Mouse (Mus musculus): ENCODE data around the gene Aspg. TPM values are rescaled to one million over a fixed set of nuclear protein-coding genes. Genes with fewer than 3 reads are reported as not detected.

The Aspg gene
- total RNA-seq, 1 experiment, result 12.8 TPM

GRCm38 (mm10) chr12:112094261-112094880, 12.1 kb upstream of the Aspg start:
- Histone ChIP-seq H3K9me3 (ENCODE audit: control insufficient read depth, insufficient read depth, low read depth, low read length) (no peaks in the 10 kb centered on the region), H3K9ac (ENCODE audit: insufficient read depth, low read depth, low read length, poor library complexity, severe bottlenecking) (no peak overlapping the region), H3K4me1 (ENCODE audit: control insufficient read depth in 2 of 2, insufficient read depth in 2 of 2, low read length in 2 of 2, poor library complexity in 1 of 2) (no peaks in the 10 kb centered on the region), H3K27ac (ENCODE audit: insufficient read depth, low read depth, low read length, poor library complexity, severe bottlenecking) (no peak overlapping the region), H3K36me3 (ENCODE audit: control insufficient read depth, insufficient read depth, low read length, poor library complexity, severe bottlenecking) (no peaks in the 10 kb centered on the region), H3K4me3 (ENCODE audit: insufficient read depth in 1 of 2, low read depth in 1 of 2, low read length in 2 of 2, poor library complexity in 1 of 2, severe bottlenecking in 1 of 2) (no peak overlapping the region)
- in situ Hi-C loops (cut with MboI; ENCODE audit: low sequenced_read_pairs in 2 of 2, unreplicated experiment in 2 of 2), result no loop called here
- TF ChIP-seq ZNF384 (IDR thresholded peaks at IDR 0.05; ENCODE audit: low read depth, low read length), result no peak
- no peak for TF ChIP-seq ZC3H11A (IDR thresholded peaks at IDR 0.05; ENCODE audit: borderline replicate concordance, low read depth, low read length)
- no peak for TF ChIP-seq CHD2 (IDR thresholded peaks at IDR 0.05; ENCODE audit: low read depth, low read length)
- TF ChIP-seq MAFK (IDR thresholded peaks at IDR 0.05; ENCODE audit: insufficient read depth, low read depth, low read length), result no peak
- TF ChIP-seq HCFC1 (IDR thresholded peaks at IDR 0.05; ENCODE audit: borderline replicate concordance, insufficient read depth, low read length), result no peak
- DNase-seq (ENCODE audit: low read depth, low spot score), result no peak

GRCm38 (mm10) chr12:112096051-112096732, 10.3 kb upstream of the Aspg start:
- no peak for DNase-seq (ENCODE audit: low read depth, low spot score)
- H3K36me3 ChIP-seq (ENCODE audit: control insufficient read depth, insufficient read depth, low read length, poor library complexity, severe bottlenecking), result no peaks in the 10 kb centered on the region
- no peaks in the 10 kb centered on the region for H3K9me3 ChIP-seq (ENCODE audit: control insufficient read depth, insufficient read depth, low read depth, low read length)
- no peaks in the 10 kb centered on the region for H3K4me1 ChIP-seq (ENCODE audit: control insufficient read depth in 2 of 2, insufficient read depth in 2 of 2, low read length in 2 of 2, poor library complexity in 1 of 2)
- H3K4me3 ChIP-seq (ENCODE audit: insufficient read depth in 1 of 2, low read depth in 1 of 2, low read length in 2 of 2, poor library complexity in 1 of 2, severe bottlenecking in 1 of 2), result no peak overlapping the region
- TF ChIP-seq CHD2 (IDR thresholded peaks at IDR 0.05; ENCODE audit: low read depth, low read length) (no peak), ZC3H11A (IDR thresholded peaks at IDR 0.05; ENCODE audit: borderline replicate concordance, low read depth, low read length) (no peak), ZNF384 (IDR thresholded peaks at IDR 0.05; ENCODE audit: low read depth, low read length) (no peak), MAFK (IDR thresholded peaks at IDR 0.05; ENCODE audit: insufficient read depth, low read depth, low read length) (no peak), HCFC1 (IDR thresholded peaks at IDR 0.05; ENCODE audit: borderline replicate concordance, insufficient read depth, low read length) (no peak)
- in situ Hi-C loops (cut with MboI; ENCODE audit: low sequenced_read_pairs in 2 of 2, unreplicated experiment in 2 of 2), result no loop called here
- no peak overlapping the region for H3K9ac ChIP-seq (ENCODE audit: insufficient read depth, low read depth, low read length, poor library complexity, severe bottlenecking)
- no peak overlapping the region for H3K27ac ChIP-seq (ENCODE audit: insufficient read depth, low read depth, low read length, poor library complexity, severe bottlenecking)

- Histone ChIP-seq H3K9ac (ENCODE audit: insufficient read depth, low read depth, low read length, poor library complexity, severe bottlenecking) (no peak overlapping the region), H3K4me3 (ENCODE audit: insufficient read depth in 1 of 2, low read depth in 1 of 2, low read length in 2 of 2, poor library complexity in 1 of 2, severe bottlenecking in 1 of 2) (no peak overlapping the region), H3K27ac (ENCODE audit: insufficient read depth, low read depth, low read length, poor library complexity, severe bottlenecking) (no peak overlapping the region), H3K4me1 (ENCODE audit: control insufficient read depth in 2 of 2, insufficient read depth in 2 of 2, low read length in 2 of 2, poor library complexity in 1 of 2) (no peaks in the 10 kb centered on the region), H3K36me3 (ENCODE audit: control insufficient read depth, insufficient read depth, low read length, poor library complexity, severe bottlenecking) (no peaks in the 10 kb centered on the region), H3K9me3 (ENCODE audit: control insufficient read depth, insufficient read depth, low read depth, low read length) (no peaks in the 10 kb centered on the region)
- DNase-seq (ENCODE audit: low read depth, low spot score), result no peak
- in situ Hi-C loops (cut with MboI; ENCODE audit: low sequenced_read_pairs in 2 of 2, unreplicated experiment in 2 of 2), result no loop called here
- no peak for TF ChIP-seq ZNF384 (IDR thresholded peaks at IDR 0.05; ENCODE audit: low read depth, low read length)
- TF ChIP-seq ZC3H11A (IDR thresholded peaks at IDR 0.05; ENCODE audit: borderline replicate concordance, low read depth, low read length), result no peak
- no peak for TF ChIP-seq MAFK (IDR thresholded peaks at IDR 0.05; ENCODE audit: insufficient read depth, low read depth, low read length)
- TF ChIP-seq CHD2 (IDR thresholded peaks at IDR 0.05; ENCODE audit: low read depth, low read length), result no peak
- TF ChIP-seq HCFC1 (IDR thresholded peaks at IDR 0.05; ENCODE audit: borderline replicate concordance, insufficient read depth, low read length), result no peak
Measured at GRCm38 (mm10) chr12:112096733-112097117, 9.8 kb upstream of the Aspg start.

- no peak overlapping the region for H3K27ac ChIP-seq (ENCODE audit: insufficient read depth, low read depth, low read length, poor library complexity, severe bottlenecking)
- no peak for DNase-seq (ENCODE audit: low read depth, low spot score)
- H3K9me3 ChIP-seq (ENCODE audit: control insufficient read depth, insufficient read depth, low read depth, low read length), result no peaks in the 10 kb centered on the region
- H3K9ac ChIP-seq (ENCODE audit: insufficient read depth, low read depth, low read length, poor library complexity, severe bottlenecking), result no peak overlapping the region
- no peak overlapping the region for H3K4me3 ChIP-seq (ENCODE audit: insufficient read depth in 1 of 2, low read depth in 1 of 2, low read length in 2 of 2, poor library complexity in 1 of 2, severe bottlenecking in 1 of 2)
- in situ Hi-C loops (cut with MboI; ENCODE audit: low sequenced_read_pairs in 2 of 2, unreplicated experiment in 2 of 2), result no loop called here
- H3K4me1 ChIP-seq (ENCODE audit: control insufficient read depth in 2 of 2, insufficient read depth in 2 of 2, low read length in 2 of 2, poor library complexity in 1 of 2), result no peaks in the 10 kb centered on the region
- no peak for TF ChIP-seq ZC3H11A (IDR thresholded peaks at IDR 0.05; ENCODE audit: borderline replicate concordance, low read depth, low read length)
- no peak for TF ChIP-seq MAFK (IDR thresholded peaks at IDR 0.05; ENCODE audit: insufficient read depth, low read depth, low read length)
- TF ChIP-seq ZNF384 (IDR thresholded peaks at IDR 0.05; ENCODE audit: low read depth, low read length), result no peak
- no peak for TF ChIP-seq HCFC1 (IDR thresholded peaks at IDR 0.05; ENCODE audit: borderline replicate concordance, insufficient read depth, low read length)
- TF ChIP-seq CHD2 (IDR thresholded peaks at IDR 0.05; ENCODE audit: low read depth, low read length), result no peak
- H3K36me3 ChIP-seq (ENCODE audit: control insufficient read depth, insufficient read depth, low read length, poor library complexity, severe bottlenecking), result no peaks in the 10 kb centered on the region
Measured at GRCm38 (mm10) chr12:112100106-112100505, 6.4 kb upstream of the Aspg start.
